Mouse (Mus musculus) hindbrain, embryonic 14.5 days (tissue): ENCODE results near the gene Tnnt3. TPM values are rescaled to one million over a fixed set of nuclear protein-coding genes. Genes with fewer than 3 reads are reported as not detected.
A peak's percentile ranks its signal among the peaks of the same experiment; 100 is the strongest.

ENCODE experiments used
- ATAC-seq: fragments of 200-750 bp; cut with Nextera tagmentation; 2 replicates; pipeline ENCODE4 v1.8.0; 2017; ENCODE audit warnings: moderate number of reproducible peaks, mild to moderate bottlenecking, moderate TSS enrichment, moderate library complexity; ENCODE audit not compliant: low FRiP score
- DNase-seq: peaks from one replicate; pipeline ENCODE4 v3.0.0-alpha.2; 2015; ENCODE audit warnings: low spot score
- H3K27ac ChIP-seq: fragments of 300-500 bp; sonication (generic); 2 replicates; pipeline ENCODE4 v1.5.1; 2014; ENCODE audit warnings: mild to moderate bottlenecking, moderate library complexity
- H3K27me3 ChIP-seq: fragments of 300-500 bp; sonication (generic); 2 replicates; pipeline ENCODE4 v1.6.1; 2014; ENCODE audit warnings: mild to moderate bottlenecking, low read length, mixed read lengths; ENCODE audit not compliant: control insufficient read depth, insufficient read depth
- H3K36me3 ChIP-seq: fragments of 300-500 bp; sonication (generic); replicated peaks from 2 replicates; pipeline ENCODE4 v1.6.1; 2014; ENCODE audit not compliant: control insufficient read depth, insufficient read depth
- H3K4me1 ChIP-seq: fragments of 300-500 bp; sonication (generic); replicated peaks from 2 replicates; pipeline ENCODE4 v1.6.1; 2014; ENCODE audit warnings: antibody characterized with exemption, low read length, mixed read lengths; ENCODE audit not compliant: control insufficient read depth, insufficient read depth
- H3K4me2 ChIP-seq: fragments of 300-500 bp; sonication (generic); replicated peaks from 2 replicates; pipeline ENCODE4 v1.6.1; 2014; ENCODE audit warnings: mild to moderate bottlenecking, moderate library complexity
- H3K4me3 ChIP-seq: fragments of 300-500 bp; sonication (generic); replicated peaks from 2 replicates; pipeline ENCODE4 v1.5.1; 2014; ENCODE audit warnings: mild to moderate bottlenecking, low read length
- H3K9ac ChIP-seq: fragments of 300-500 bp; sonication (generic); 2 replicates; pipeline ENCODE4 v1.6.1; 2014
- H3K9me3 ChIP-seq: fragments of 300-500 bp; sonication (generic); 2 replicates; pipeline ENCODE4 v1.6.1; 2016; ENCODE audit warnings: low read length; ENCODE audit not compliant: control insufficient read depth
- WGBS: fragments of 180-500 bp; shearing (Covaris S2); extraction: QIAGEN DNeasy Blood & Tissue Kit; methylation state at CpG from one replicate; pipeline ENCODE4 v1.1.7; 2014; 5-methylcytosine and 5-hydroxymethylcytosine counted together
- polyA plus RNA-seq: library from polyadenylated mRNA; unstranded; fragments of >200 nt; fragmentation: Nextera tagmentation; extraction: Ambion mirVana; gene quantifications from 2 replicates; pipeline ENCODE4 v1.2.1, GENCODE M21; 2014

Gene Tnnt3
- polyA plus RNA-seq, 1 experiment from 2014 or later = 1.6 TPM

DNA sequence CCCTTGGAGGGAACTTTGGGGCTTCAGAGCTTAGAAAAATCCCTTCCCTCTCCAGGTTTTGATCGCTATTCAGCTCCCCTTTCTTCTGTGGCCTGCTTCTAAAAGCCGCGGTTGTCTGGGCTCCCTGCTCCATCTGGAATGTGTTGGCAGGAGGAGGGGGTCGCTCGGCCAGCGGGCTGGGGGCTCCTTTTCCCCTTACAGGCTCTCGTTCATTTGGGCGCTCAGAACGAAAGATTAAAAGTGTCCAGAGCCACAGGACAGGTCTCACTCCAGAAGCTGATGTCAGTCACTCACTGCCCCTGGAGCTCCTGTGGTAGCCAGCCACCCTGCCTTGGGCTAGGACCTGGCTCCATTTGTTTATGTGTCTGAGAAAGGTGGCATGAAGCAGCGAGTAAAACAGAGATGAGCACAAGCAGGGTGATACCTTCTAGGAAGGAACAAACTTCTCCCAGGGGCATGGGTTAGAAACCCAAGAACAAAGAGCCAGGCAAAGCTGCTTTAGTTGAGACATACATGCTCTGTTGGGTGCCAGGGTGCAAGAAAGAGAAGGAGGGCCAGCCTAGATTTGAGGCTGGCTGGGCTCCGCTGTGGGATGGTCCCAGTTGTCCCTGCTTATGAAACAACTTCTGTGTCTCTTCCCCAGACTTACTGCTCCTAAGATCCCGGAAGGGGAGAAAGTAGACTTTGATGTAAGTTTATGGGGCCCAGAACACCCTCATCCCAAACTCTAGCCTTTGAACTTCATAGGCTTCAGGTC, 11.6 kb downstream of the Tnnt3 start:
- no peaks in the 10 kb centered on the region for H3K9me3 ChIP-seq
- ATAC-seq = no peak
- peak overlapping the region; percentile 65 for H3K27ac ChIP-seq
- H3K36me3 ChIP-seq = no peaks in the 10 kb centered on the region
- no peak overlapping the region for H3K4me2 ChIP-seq
- no peak overlapping the region for H3K9ac ChIP-seq
- H3K4me1 ChIP-seq = peaks cover 20% of the 10 kb centered on the region
- WGBS = 12% methylated on average over 12 of the region's 12 CpGs
- H3K4me3 ChIP-seq = no peak overlapping the region
- no peaks in the 10 kb centered on the region for H3K27me3 ChIP-seq
- DNase-seq = no peak

DNA sequence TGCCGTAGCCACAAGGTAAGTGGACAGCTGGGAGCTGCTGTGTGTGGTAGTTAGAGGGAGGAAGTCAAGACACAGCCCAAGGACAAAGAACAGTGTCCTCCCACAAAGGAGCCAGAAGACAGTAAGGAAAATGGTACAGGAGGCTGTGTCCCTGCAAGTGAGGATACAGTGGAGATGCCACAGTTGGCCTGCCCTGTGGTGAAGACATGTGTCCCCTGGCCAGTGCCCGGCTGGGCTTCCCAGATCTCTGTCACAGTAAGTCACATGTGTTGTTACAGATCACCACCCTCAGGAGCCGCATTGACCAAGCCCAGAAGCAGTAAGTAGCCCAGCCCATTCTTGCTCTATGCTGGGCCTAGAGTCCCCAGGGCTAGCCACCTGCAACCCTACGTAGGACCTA, 15.4 kb downstream of the Tnnt3 start:
- Histone ChIP-seq H3K36me3 (no peaks in the 10 kb centered on the region), H3K4me2 (no peak overlapping the region), H3K9me3 (no peaks in the 10 kb centered on the region), H3K4me1 (peaks cover 19% of the 10 kb centered on the region), H3K9ac (no peak overlapping the region), H3K4me3 (no peak overlapping the region), H3K27me3 (no peaks in the 10 kb centered on the region), H3K27ac (no peak overlapping the region)
- WGBS = 94% methylated on average over 4 of the region's 4 CpGs
- ATAC-seq (no peak), DNase-seq (no peak)

DNA sequence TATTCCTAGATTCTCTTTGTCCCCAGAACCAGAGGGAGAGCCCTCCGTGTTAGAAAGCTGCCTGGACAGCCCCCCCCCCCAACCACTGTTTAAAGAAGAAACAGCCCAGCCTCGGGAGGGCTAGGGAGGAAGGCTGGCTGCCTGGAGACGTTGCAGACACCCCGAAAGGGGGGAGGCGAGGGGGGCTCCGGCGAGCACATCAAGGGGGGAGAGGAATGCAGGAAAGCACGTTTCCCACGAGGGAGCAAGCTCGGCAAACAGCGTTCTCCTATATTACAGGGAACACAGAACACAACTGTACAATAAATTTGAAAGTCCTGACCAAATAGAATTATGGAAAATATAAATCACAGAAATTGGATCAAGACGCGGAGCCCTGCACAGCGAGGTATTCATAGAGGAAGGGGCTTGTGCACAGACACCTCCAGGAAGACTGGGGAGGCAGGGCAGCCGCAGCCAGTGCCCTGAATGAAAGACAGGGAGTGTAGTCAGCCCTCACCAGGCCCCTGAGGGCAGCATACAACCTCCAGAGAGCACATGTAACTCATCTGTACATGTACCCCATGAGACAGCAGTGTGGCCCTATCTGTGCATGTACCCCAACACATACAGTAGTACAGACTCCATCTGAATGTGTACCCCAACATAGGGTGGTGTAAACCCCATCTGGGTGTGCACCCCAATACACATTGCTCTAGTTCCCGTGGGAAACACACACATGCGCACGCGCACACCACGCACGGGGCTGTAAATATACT, 17.8 kb downstream of the Tnnt3 start:
- Histone ChIP-seq H3K4me3 (no peak overlapping the region), H3K27me3 (no peaks in the 10 kb centered on the region), H3K9ac (peak overlapping the region; percentile 47), H3K4me2 (peak overlapping the region; percentile 36), H3K9me3 (no peaks in the 10 kb centered on the region), H3K36me3 (no peaks in the 10 kb centered on the region), H3K27ac (peak overlapping the region; percentile 60), H3K4me1 (peaks cover 12% of the 10 kb centered on the region)
- DNase-seq (no peak), ATAC-seq (peak; percentile 37; the same call in 1 of the 2 replicates)
- 45% methylated on average over 21 of the region's 21 CpGs for WGBS

DNA sequence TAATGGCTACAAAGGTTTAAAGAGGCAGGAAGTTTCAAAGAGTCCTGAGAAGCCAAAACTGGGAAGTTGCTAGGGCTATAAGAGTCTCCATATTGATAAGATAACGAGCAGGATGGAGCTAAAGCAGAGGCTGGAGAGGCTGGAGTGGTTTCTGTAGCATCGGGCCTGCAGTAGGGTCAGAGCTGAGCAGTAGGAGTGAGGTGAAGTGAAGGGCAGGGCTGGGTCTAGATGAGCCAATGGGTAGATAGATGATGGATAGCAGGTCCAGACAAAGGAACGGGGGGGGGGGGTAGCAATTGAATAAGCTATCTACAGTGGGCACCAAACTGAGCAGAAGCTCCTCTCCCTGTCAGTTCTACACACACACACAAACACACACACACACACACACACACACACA, 18.9 kb downstream of the Tnnt3 start:
- no peak overlapping the region for H3K27ac ChIP-seq
- no peak overlapping the region for H3K9ac ChIP-seq
- peaks cover 12% of the 10 kb centered on the region for H3K4me1 ChIP-seq
- H3K9me3 ChIP-seq = no peaks in the 10 kb centered on the region
- no peak overlapping the region for H3K4me3 ChIP-seq
- no peak for ATAC-seq
- WGBS = 84% methylated on average over 3 of the region's 3 CpGs
- H3K36me3 ChIP-seq = no peaks in the 10 kb centered on the region
- H3K4me2 ChIP-seq = no peak overlapping the region
- H3K27me3 ChIP-seq = no peaks in the 10 kb centered on the region
- no peak for DNase-seq

DNA sequence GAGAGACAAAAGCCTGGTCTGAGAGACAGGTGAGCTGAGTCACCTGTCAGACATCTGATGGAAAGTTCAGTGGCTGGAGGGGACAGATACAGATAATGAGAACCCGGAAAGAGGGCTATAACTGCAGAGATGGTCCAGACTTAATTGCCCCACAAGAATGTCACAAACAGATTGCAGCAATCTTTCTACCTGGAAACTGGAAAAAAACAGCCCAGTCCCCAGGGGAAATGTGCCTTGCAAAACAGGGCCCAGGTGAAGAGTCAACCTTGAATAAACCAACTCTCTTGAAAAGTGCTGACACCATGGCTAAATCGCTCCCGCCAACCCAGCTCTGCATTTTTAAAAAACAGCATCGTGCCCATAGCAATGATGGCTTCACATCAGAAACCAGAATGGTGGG, 21.7 kb downstream of the Tnnt3 start:
- ATAC-seq (no peak), DNase-seq (no peak)
- H3K36me3 ChIP-seq = no peaks in the 10 kb centered on the region
- peaks cover 12% of the 10 kb centered on the region for H3K4me1 ChIP-seq
- no peak overlapping the region for H3K27ac ChIP-seq
- no peaks in the 10 kb centered on the region for H3K9me3 ChIP-seq
- no peaks in the 10 kb centered on the region for H3K27me3 ChIP-seq
- 94% methylated on average over 4 of the region's 4 CpGs for WGBS
- H3K4me2 ChIP-seq = no peak overlapping the region
- H3K9ac ChIP-seq = no peak overlapping the region
- no peak overlapping the region for H3K4me3 ChIP-seq

DNA sequence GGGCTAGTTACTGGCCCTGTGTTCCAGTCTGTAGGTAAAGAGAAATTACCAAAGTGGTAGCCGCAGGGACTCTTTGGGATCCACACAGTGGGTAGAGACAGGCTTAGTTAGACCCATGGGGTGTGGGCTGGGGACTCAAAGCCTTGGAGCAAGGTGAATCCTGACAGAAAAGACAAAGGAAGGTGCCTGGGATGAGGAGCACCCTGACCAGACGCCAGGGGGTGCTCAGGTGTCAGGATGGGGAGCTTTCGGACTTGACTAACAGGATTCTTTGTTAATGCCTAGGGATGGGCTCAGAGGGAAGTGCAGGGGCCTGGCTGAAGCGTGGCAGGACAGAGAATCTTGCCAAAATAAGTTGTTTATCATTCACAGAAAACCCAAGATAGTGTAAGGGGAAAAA, 23.7 kb downstream of the Tnnt3 start:
- 33% methylated on average over 4 of the region's 4 CpGs for WGBS
- Histone ChIP-seq H3K27me3 (no peaks in the 10 kb centered on the region), H3K9ac (no peak overlapping the region), H3K4me1 (no peaks in the 10 kb centered on the region), H3K4me2 (no peak overlapping the region), H3K4me3 (no peak overlapping the region), H3K9me3 (no peaks in the 10 kb centered on the region), H3K36me3 (no peaks in the 10 kb centered on the region), H3K27ac (no peak overlapping the region)
- DNase-seq = no peak
- no peak for ATAC-seq

DNA sequence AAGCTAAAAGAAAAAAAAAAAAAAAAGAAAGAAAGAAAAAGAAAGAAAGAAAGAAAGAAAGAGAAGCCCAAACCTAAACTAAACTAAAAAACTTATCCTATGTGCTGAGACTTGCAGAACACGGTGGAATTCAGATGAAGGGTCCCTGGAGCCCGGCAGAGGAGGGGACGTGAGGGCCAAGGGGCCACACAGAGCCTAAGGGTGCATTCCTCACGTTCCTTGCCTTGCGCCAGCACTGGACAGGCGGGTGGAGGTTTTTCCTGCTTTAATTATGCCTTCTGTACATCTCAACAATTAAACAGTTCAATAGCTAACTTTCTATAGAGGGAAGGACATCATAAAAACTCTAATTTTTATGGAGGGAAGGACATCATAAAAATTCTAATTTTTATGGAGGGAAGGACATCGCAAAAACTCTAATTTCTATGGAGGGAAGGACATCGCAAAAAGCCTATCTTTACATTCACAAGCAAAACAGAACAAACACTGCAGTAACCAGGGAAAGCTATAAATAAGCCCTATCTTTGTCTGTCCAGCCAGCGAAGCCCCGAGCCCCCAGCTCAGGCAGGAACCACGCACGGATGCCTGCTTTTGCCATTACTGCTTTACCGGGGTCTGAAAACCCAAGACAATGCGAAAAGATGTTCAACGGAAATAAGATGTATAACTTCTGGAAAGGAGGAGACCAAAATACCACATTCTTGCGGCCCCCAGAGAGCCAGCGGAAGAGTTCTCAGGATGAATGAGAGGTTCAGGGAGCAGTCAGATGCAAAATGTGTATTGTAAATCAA, 24.8 kb downstream of the Tnnt3 start:
- no peaks in the 10 kb centered on the region for H3K4me1 ChIP-seq
- H3K4me3 ChIP-seq = no peak overlapping the region
- no peaks in the 10 kb centered on the region for H3K9me3 ChIP-seq
- 56% methylated on average over 17 of the region's 17 CpGs for WGBS
- H3K27me3 ChIP-seq = no peaks in the 10 kb centered on the region
- H3K4me2 ChIP-seq = no peak overlapping the region
- H3K9ac ChIP-seq = no peak overlapping the region
- DNase-seq (no peak), ATAC-seq (no peak)
- 0 out of 2 replicates have a peak overlapping the region, but pooled peaks have one; percentile 20 for H3K27ac ChIP-seq
- no peaks in the 10 kb centered on the region for H3K36me3 ChIP-seq

DNA sequence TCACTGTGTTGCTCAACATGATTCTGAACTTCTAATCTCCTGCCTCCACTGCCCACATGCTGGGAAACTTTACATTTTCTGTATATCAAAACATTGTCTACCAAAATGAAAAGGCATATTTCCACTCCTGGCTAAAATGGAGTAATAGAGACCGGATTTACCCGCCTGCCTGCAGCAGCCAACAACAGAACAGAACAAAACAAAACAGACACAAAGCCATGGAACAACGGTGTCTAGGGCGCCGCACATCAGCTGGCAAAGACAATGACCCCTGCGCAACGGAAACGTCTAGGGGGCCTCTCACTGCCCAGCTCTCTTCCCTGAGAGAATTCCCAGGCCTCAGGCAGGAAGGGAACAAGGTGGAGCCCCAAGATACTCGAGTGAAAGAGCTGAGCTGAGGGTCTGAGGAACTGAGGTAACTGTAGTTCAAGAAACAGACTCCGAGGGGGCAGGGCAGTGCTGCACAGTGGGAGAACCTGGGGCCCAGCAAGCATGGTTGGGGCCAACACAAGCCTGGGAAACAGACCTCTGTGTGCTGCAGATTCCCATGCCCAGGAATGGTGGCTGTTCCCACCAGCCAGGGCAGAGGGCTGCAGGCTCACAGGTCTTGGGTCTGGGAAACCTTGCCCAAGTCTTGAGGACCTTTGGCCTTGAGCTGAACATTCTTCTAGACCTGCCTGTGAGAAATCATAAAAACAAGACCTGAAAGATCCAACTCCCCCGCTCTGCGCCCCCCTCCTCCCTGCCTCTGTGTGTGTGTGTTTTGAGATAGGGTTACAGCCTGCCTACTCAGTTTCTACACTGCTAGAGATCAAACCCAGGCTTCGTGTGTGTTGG, 26.9 kb downstream of the Tnnt3 start:
- ATAC-seq (no peak), DNase-seq (no peak)
- no peaks in the 10 kb centered on the region for H3K27me3 ChIP-seq
- no peaks in the 10 kb centered on the region for H3K4me1 ChIP-seq
- no peak overlapping the region for H3K4me2 ChIP-seq
- H3K9me3 ChIP-seq = no peaks in the 10 kb centered on the region
- WGBS = 22% methylated on average over 13 of the region's 13 CpGs
- no peak overlapping the region for H3K4me3 ChIP-seq
- no peaks in the 10 kb centered on the region for H3K36me3 ChIP-seq
- H3K9ac ChIP-seq = no peak overlapping the region
- H3K27ac ChIP-seq = no peak overlapping the region; the same call in 1 of the 2 replicates
